Mouse (Mus musculus): Measurements from ENCODE around the gene Ppargc1a. TPM values are rescaled to one million over a fixed set of nuclear protein-coding genes. Genes with fewer than 3 reads are reported as not detected.

Ppargc1a gene
- polyA plus RNA-seq, 1 experiment = not detected

- Histone ChIP-seq H3K27ac (ENCODE audit: insufficient read depth, low read depth, low read length) (no peak overlapping the region), H3K4me3 (ENCODE audit: insufficient read depth, low read length) (no peak overlapping the region)
- TF ChIP-seq POLR2A (IDR thresholded peaks at IDR 0.05; ENCODE audit: borderline replicate concordance, low read depth, low read length) (no peak), CTCF (IDR thresholded peaks at IDR 0.05; ENCODE audit: low read depth, low read length) (no peak)
Observed at GRCm38 (mm10) chr5:51445726-51446125, 121.8 kb downstream of the Ppargc1a start.

DNA sequence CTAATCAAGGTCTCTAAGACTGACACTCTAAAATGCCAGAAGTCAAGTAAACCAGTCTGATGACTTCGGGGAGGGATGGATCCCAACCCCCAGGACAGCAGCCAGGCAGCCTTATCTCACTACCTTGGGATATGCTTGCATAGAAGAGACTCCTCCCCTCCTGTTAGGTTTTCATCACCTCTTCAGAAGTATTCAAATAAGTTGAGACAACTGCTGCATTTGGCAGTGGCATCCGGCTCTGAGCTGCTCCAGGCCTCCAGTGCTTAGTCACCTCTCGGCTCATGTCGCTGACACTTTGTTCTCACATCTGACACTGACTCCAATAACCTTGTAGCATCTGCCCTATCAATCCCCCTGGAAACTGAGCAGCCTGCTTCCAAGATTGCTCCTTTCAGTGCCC lies 127.8 kb downstream of the Ppargc1a start:
- no peak for TF ChIP-seq POLR2A (IDR thresholded peaks at IDR 0.05; ENCODE audit: borderline replicate concordance, low read depth, low read length)
- TF ChIP-seq CTCF (IDR thresholded peaks at IDR 0.05; ENCODE audit: low read depth, low read length) = no peak
- Histone ChIP-seq H3K4me3 (ENCODE audit: insufficient read depth, low read length) (no peak overlapping the region), H3K27ac (ENCODE audit: insufficient read depth, low read depth, low read length) (no peak overlapping the region), H3K4me1 (ENCODE audit: control insufficient read depth, insufficient read depth, low read length) (no peaks in the 10 kb centered on the region)

More at GRCm38 (mm10) chr5:51445726-51446125, 121.8 kb downstream of the Ppargc1a start:
- H3K4me1 ChIP-seq (ENCODE audit: control insufficient read depth, insufficient read depth, low read length) = no peaks in the 10 kb centered on the region

DNA sequence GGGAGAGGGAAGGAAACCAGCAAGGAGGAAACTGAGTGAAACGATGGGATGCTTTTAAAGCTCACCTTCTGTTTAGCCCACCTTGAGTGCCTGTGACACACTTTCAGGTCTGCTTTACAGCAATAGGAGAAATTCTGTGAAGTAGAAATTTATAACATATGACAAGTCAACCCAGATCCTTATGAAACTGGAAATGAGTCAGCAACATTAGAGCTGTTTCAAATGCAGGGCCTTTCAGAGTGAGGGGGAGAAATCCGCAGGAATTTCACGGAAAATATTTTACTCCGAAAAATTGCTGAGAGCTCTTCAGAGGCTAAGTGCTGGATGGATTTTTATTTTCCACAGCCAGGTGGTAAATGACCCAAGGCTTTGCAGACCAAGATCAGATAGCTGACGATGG lies 133.6 kb downstream of the Ppargc1a start:
- no peak overlapping the region for H3K4me3 ChIP-seq (ENCODE audit: insufficient read depth, low read length)
- H3K4me1 ChIP-seq (ENCODE audit: control insufficient read depth, insufficient read depth, low read length) = no peaks in the 10 kb centered on the region
- no peak for TF ChIP-seq CTCF (IDR thresholded peaks at IDR 0.05; ENCODE audit: low read depth, low read length)
- TF ChIP-seq POLR2A (IDR thresholded peaks at IDR 0.05; ENCODE audit: borderline replicate concordance, low read depth, low read length) = no peak
- no peak overlapping the region for H3K27ac ChIP-seq (ENCODE audit: insufficient read depth, low read depth, low read length)

DNA sequence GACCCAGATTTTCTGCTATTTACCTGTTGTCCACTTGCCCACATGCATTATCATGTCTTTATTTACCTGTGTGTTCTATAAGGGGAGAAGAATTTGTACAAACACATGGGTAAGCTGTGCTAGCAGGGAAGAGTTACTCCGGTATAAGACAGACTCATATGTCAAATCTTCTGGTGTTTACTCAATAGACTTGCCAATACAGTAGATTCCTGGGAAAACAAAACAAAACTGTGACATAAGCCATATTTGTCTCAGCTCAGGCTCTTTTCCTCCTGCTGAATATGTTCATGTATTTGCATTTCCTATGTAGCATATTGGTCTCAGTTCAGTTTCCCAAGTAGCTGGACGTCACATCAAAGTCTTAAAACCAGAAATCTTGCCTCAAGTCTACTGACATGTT lies 135.0 kb downstream of the Ppargc1a start:
- no peak for TF ChIP-seq POLR2A (IDR thresholded peaks at IDR 0.05; ENCODE audit: borderline replicate concordance, low read depth, low read length)
- TF ChIP-seq CTCF (IDR thresholded peaks at IDR 0.05; ENCODE audit: low read depth, low read length) = no peak
- H3K4me1 ChIP-seq (ENCODE audit: control insufficient read depth, insufficient read depth, low read length) = no peaks in the 10 kb centered on the region
- H3K4me3 ChIP-seq (ENCODE audit: insufficient read depth, low read length) = no peak overlapping the region
- no peak overlapping the region for H3K27ac ChIP-seq (ENCODE audit: insufficient read depth, low read depth, low read length)

- TF ChIP-seq POLR2A (IDR thresholded peaks at IDR 0.05; ENCODE audit: borderline replicate concordance, low read depth, low read length) (no peak), CTCF (IDR thresholded peaks at IDR 0.05; ENCODE audit: low read depth, low read length) (no peak)
Observed at GRCm38 (mm10) chr5:51432031-51432430, 135.5 kb downstream of the Ppargc1a start.

GRCm38 (mm10) chr5:51426406-51426805 lies 141.1 kb downstream of the Ppargc1a start:
- no peak overlapping the region for H3K27ac ChIP-seq (ENCODE audit: insufficient read depth, low read depth, low read length)
- no peak overlapping the region for H3K4me3 ChIP-seq (ENCODE audit: insufficient read depth, low read length)
- TF ChIP-seq POLR2A (IDR thresholded peaks at IDR 0.05; ENCODE audit: borderline replicate concordance, low read depth, low read length) (no peak), CTCF (IDR thresholded peaks at IDR 0.05; ENCODE audit: low read depth, low read length) (no peak)
- no peaks in the 10 kb centered on the region for H3K4me1 ChIP-seq (ENCODE audit: control insufficient read depth, insufficient read depth, low read length)

More at GRCm38 (mm10) chr5:51432031-51432430, 135.5 kb downstream of the Ppargc1a start:
- Histone ChIP-seq H3K4me3 (ENCODE audit: insufficient read depth, low read length) (no peak overlapping the region), H3K4me1 (ENCODE audit: control insufficient read depth, insufficient read depth, low read length) (no peaks in the 10 kb centered on the region), H3K27ac (ENCODE audit: insufficient read depth, low read depth, low read length) (no peak overlapping the region)

DNA sequence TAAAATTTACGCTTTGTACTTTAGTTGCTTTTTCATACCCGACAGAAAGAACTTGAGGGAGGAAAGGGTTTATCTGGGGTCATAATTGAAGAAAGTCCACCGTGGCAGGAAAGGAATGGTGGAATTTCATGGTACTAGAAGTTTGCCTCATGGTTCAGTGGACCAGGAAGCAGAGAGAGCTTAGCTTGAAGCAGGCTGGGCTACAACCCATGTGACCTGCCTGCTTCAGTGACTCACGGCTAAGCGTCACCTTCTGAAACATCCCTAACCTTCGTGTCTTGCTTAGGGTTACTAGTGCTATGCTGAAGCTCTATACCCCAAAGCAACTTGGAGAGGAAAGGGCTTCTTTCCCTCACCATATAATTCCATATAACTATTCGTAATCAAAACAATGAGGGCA lies 151.1 kb downstream of the Ppargc1a start:
- TF ChIP-seq CTCF (IDR thresholded peaks at IDR 0.05; ENCODE audit: low read depth, low read length) (no peak), POLR2A (IDR thresholded peaks at IDR 0.05; ENCODE audit: borderline replicate concordance, low read depth, low read length) (no peak)
- H3K4me1 ChIP-seq (ENCODE audit: control insufficient read depth, insufficient read depth, low read length) = no peaks in the 10 kb centered on the region
- H3K4me3 ChIP-seq (ENCODE audit: insufficient read depth, low read length) = no peak overlapping the region
- no peak overlapping the region for H3K27ac ChIP-seq (ENCODE audit: insufficient read depth, low read depth, low read length)

GRCm38 (mm10) chr5:51415456-51415855 lies 152.1 kb downstream of the Ppargc1a start:
- TF ChIP-seq POLR2A (IDR thresholded peaks at IDR 0.05; ENCODE audit: borderline replicate concordance, low read depth, low read length) = no peak
- no peak for TF ChIP-seq CTCF (IDR thresholded peaks at IDR 0.05; ENCODE audit: low read depth, low read length)
- Histone ChIP-seq H3K27ac (ENCODE audit: insufficient read depth, low read depth, low read length) (no peak overlapping the region), H3K4me3 (ENCODE audit: insufficient read depth, low read length) (no peak overlapping the region), H3K4me1 (ENCODE audit: control insufficient read depth, insufficient read depth, low read length) (no peaks in the 10 kb centered on the region)

- no peak overlapping the region for H3K27ac ChIP-seq (ENCODE audit: insufficient read depth, low read depth, low read length)
- no peak overlapping the region for H3K4me3 ChIP-seq (ENCODE audit: insufficient read depth, low read length)
- TF ChIP-seq CTCF (IDR thresholded peaks at IDR 0.05; ENCODE audit: low read depth, low read length) = no peak
- no peak for TF ChIP-seq POLR2A (IDR thresholded peaks at IDR 0.05; ENCODE audit: borderline replicate concordance, low read depth, low read length)
- H3K4me1 ChIP-seq (ENCODE audit: control insufficient read depth, insufficient read depth, low read length) = no peaks in the 10 kb centered on the region
Observed at GRCm38 (mm10) chr5:51412303-51413117, 155.0 kb downstream of the Ppargc1a start.

DNA sequence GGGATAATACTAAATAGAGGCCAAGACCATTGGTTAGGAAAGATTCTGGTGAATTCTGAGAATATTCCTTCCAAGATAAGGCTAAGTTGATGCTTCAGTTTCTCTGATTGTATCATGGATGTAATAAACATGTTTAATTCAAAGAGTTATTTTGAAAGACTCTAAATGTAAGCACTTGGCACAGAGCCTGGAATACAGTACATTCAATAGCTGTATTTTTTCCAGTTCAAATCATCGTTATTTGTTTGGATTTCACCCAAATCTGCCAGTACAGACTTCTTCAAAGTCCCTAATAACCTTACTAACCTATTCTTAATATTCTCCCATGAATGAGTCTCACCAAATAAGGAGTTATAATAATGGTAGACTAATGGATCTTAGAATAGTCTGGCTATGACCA lies 157.5 kb downstream of the Ppargc1a start:
- no peak overlapping the region for H3K27ac ChIP-seq (ENCODE audit: insufficient read depth, low read depth, low read length)
- no peak for TF ChIP-seq CTCF (IDR thresholded peaks at IDR 0.05; ENCODE audit: low read depth, low read length)
- H3K4me1 ChIP-seq (ENCODE audit: control insufficient read depth, insufficient read depth, low read length) = no peaks in the 10 kb centered on the region
- H3K4me3 ChIP-seq (ENCODE audit: insufficient read depth, low read length) = no peak overlapping the region

All from bone marrow macrophage, adult 2 months (primary cell).